Mouse (Mus musculus) spleen, adult 2 months (tissue): ENCODE results near the gene Gbx1.

Experiments
- CTCF ChIP-seq: fragments of 200-500 bp; IDR thresholded peaks from 2 replicates; pipeline ENCODE4 v1.5.1; 2011; ENCODE audit warnings: mild to moderate bottlenecking, inconsistent platforms; ENCODE audit not compliant: insufficient read depth, insufficient read length, insufficient replicate concordance; ENCODE audit errors: extremely low read depth
- POLR2A ChIP-seq: fragments of 200-500 bp; IDR thresholded peaks from 2 replicates; pipeline ENCODE4 v1.6.1; 2011; ENCODE audit warnings: low read depth, low read length, inconsistent platforms

GRCm38 (mm10) chr5:24542643-24543042 is 15.6 kb upstream of the Gbx1 start:
- no peak for TF ChIP-seq POLR2A
- no peak for TF ChIP-seq CTCF
